9 mouse cellular contexts compared by ENCODE assay signal in genomic region chr12:69458170-69458841, GRCm38 (mm10).
A peak's percentile ranks its signal among the peaks of the same experiment; 100 is the strongest.
DNase-seq lines count a peak whose midpoint lies in the region; ATAC-seq and TF ChIP-seq lines count a peak whose summit lies in the region.
"Had no signal": no experiment of that assay in that cellular context is flagged by ENCODE, and none has a peak within 500 bp of the region (broad histone marks: within the 10 kb centered on the region; RNA-seq: fewer than 3 reads in every experiment).

No protein-coding gene starts in this region.

- peaks cover 14% of the 10 kb centered on the region; the same call in 1 of the 2 replicates for H3K4me1 ChIP-seq in embryonic facial prominence, embryonic 12.5 days
- H3K4me1 ChIP-seq in embryonic facial prominence, embryonic 10.5 days: peaks cover 15% of the 10 kb centered on the region
- H3K4me1 ChIP-seq in midbrain, postnatal 0 days (ENCODE audit: insufficient read depth, low read length): 0 out of 2 replicates have a peak, but pooled peaks cover 8% of the 10 kb centered on the region
- H3K4me1 ChIP-seq in midbrain, embryonic 16.5 days (ENCODE audit: control insufficient read depth, insufficient read depth, low read length): peaks cover 4% of the 10 kb centered on the region
- H3K4me1 ChIP-seq in intestine, embryonic 15.5 days (replicated peaks): peaks cover 12% of the 10 kb centered on the region; the same call in 1 of the 2 replicates

- no peak overlapping the region for H3K9ac ChIP-seq in embryonic facial prominence, embryonic 12.5 days
- H3K9ac ChIP-seq in midbrain, postnatal 0 days (replicated peaks; ENCODE audit: low read length, poor library complexity, severe bottlenecking): no peak overlapping the region
- no peak overlapping the region for H3K9ac ChIP-seq in midbrain, embryonic 16.5 days (ENCODE audit: low read depth, low read length)
- no peak overlapping the region for H3K9ac ChIP-seq in intestine, embryonic 15.5 days

- no peak for DNase-seq in embryonic facial prominence, embryonic 10.5 days (ENCODE audit: low spot score)
- no peak for DNase-seq in midbrain, postnatal 0 days (ENCODE audit: low spot score)
- peak; percentile 78 for DNase-seq in cerebellum, adult 9-10 months
- no peak for DNase-seq in natural killer cell, adult 2 months (ENCODE audit: low spot score in 2 of 2)

- no peak overlapping the region for H3K4me3 ChIP-seq in embryonic facial prominence, embryonic 12.5 days
- H3K4me3 ChIP-seq in embryonic facial prominence, embryonic 10.5 days: no peak overlapping the region
- H3K4me3 ChIP-seq in midbrain, postnatal 0 days (ENCODE audit: low read depth, low read length): no peak overlapping the region
- no peak overlapping the region for H3K4me3 ChIP-seq in midbrain, embryonic 16.5 days (ENCODE audit: low read depth, low read length)
- no peak overlapping the region for H3K4me3 ChIP-seq in intestine, embryonic 15.5 days (replicated peaks)

- 60% methylated on average over 14 of the region's 14 CpGs for WGBS in embryonic facial prominence, embryonic 12.5 days
- WGBS in embryonic facial prominence, embryonic 10.5 days: 79% methylated on average over 14 of the region's 14 CpGs
- WGBS in midbrain, postnatal 0 days: 57% methylated on average over 14 of the region's 14 CpGs
- 79% methylated on average over 14 of the region's 14 CpGs for WGBS in midbrain, embryonic 16.5 days
- 33% methylated on average over 14 of the region's 14 CpGs for WGBS in intestine, embryonic 15.5 days

- no peak for ATAC-seq in embryonic facial prominence, embryonic 12.5 days (ENCODE audit: insufficient number of reproducible peaks, insufficient read depth, low FRiP score, low TSS enrichment)
- ATAC-seq in midbrain, postnatal 0 days (ENCODE audit: low FRiP score): no peak
- ATAC-seq in midbrain, embryonic 16.5 days: no peak
- peak; percentile 48 for ATAC-seq in intestine, embryonic 15.5 days
- peak; percentile 44 for ATAC-seq in megakaryocyte progenitor cell, adult 5-6 weeks (replicated peaks; ENCODE audit: poor library complexity)

- no peak for TF ChIP-seq CTCF in midbrain, postnatal 0 days (IDR thresholded peaks at IDR 0.05)

- H3K27ac ChIP-seq in embryonic facial prominence, embryonic 12.5 days: peak overlapping the region; percentile 38; the same call in 1 of the 2 replicates
- no peak overlapping the region for H3K27ac ChIP-seq in embryonic facial prominence, embryonic 10.5 days (replicated peaks)
- H3K27ac ChIP-seq in midbrain, postnatal 0 days (ENCODE audit: low read depth, low read length): peak overlapping the region; percentile 47; the same call in 1 of the 2 replicates
- no peak overlapping the region for H3K27ac ChIP-seq in midbrain, embryonic 16.5 days (ENCODE audit: low read length)
- peak overlapping the region; percentile 55 for H3K27ac ChIP-seq in intestine, embryonic 15.5 days

- H3K36me3 ChIP-seq in embryonic facial prominence, embryonic 12.5 days: no peaks in the 10 kb centered on the region
- no peaks in the 10 kb centered on the region for H3K36me3 ChIP-seq in embryonic facial prominence, embryonic 10.5 days (replicated peaks)
- H3K36me3 ChIP-seq in midbrain, postnatal 0 days (ENCODE audit: insufficient read depth, low read length): no peaks in the 10 kb centered on the region
- no peaks in the 10 kb centered on the region for H3K36me3 ChIP-seq in midbrain, embryonic 16.5 days (ENCODE audit: control insufficient read depth, insufficient read depth, low read length)
- no peaks in the 10 kb centered on the region for H3K36me3 ChIP-seq in intestine, embryonic 15.5 days
- H3K36me3 ChIP-seq: G1E had no signal

- no peak overlapping the region for H3K4me2 ChIP-seq in embryonic facial prominence, embryonic 12.5 days (replicated peaks)
- H3K4me2 ChIP-seq in midbrain, postnatal 0 days (ENCODE audit: low read depth, low read length, poor library complexity, severe bottlenecking): no peak overlapping the region
- H3K4me2 ChIP-seq in midbrain, embryonic 16.5 days (ENCODE audit: low read length): no peak overlapping the region
- H3K4me2 ChIP-seq in intestine, embryonic 15.5 days (replicated peaks): no peak overlapping the region

- no peaks in the 10 kb centered on the region for H3K9me3 ChIP-seq in embryonic facial prominence, embryonic 12.5 days
- H3K9me3 ChIP-seq in embryonic facial prominence, embryonic 10.5 days: no peaks in the 10 kb centered on the region
- H3K9me3 ChIP-seq in midbrain, postnatal 0 days (ENCODE audit: low read length): no peaks in the 10 kb centered on the region
- H3K9me3 ChIP-seq in midbrain, embryonic 16.5 days (replicated peaks; ENCODE audit: control insufficient read depth, low read length, poor library complexity, severe bottlenecking): no peaks in the 10 kb centered on the region
- H3K9me3 ChIP-seq in intestine, embryonic 15.5 days: no peaks in the 10 kb centered on the region
- H3K9me3 ChIP-seq: G1E had no signal

- no peaks in the 10 kb centered on the region for H3K27me3 ChIP-seq in embryonic facial prominence, embryonic 12.5 days
- 0 out of 2 replicates have a peak, but pooled peaks cover 3% of the 10 kb centered on the region for H3K27me3 ChIP-seq in embryonic facial prominence, embryonic 10.5 days (replicated peaks; ENCODE audit: low read depth, poor library complexity, severe bottlenecking)
- H3K27me3 ChIP-seq in midbrain, postnatal 0 days (ENCODE audit: insufficient read depth, low read length): no peaks in the 10 kb centered on the region
- no peaks in the 10 kb centered on the region for H3K27me3 ChIP-seq in midbrain, embryonic 16.5 days (ENCODE audit: control insufficient read depth, insufficient read depth, low read depth, low read length)
- no peaks in the 10 kb centered on the region for H3K27me3 ChIP-seq in intestine, embryonic 15.5 days (replicated peaks)

Comparison
In these comparisons a context has a peak if more than half of its experiments do, and no peak if none do; other contexts are left out.
1. H3K27ac ChIP-seq: peak in embryonic facial prominence, embryonic 12.5 days (single experiment), midbrain, postnatal 0 days (single experiment) and intestine, embryonic 15.5 days (single experiment); none in embryonic facial prominence, embryonic 10.5 days (single experiment) and midbrain, embryonic 16.5 days (single experiment).
2. ATAC-seq: peak in intestine, embryonic 15.5 days (single experiment) and megakaryocyte progenitor cell, adult 5-6 weeks (single experiment); none in embryonic facial prominence, embryonic 12.5 days (single experiment), midbrain, postnatal 0 days (single experiment) and midbrain, embryonic 16.5 days (single experiment).